Mouse (Mus musculus) bone marrow macrophage, adult 2 months (primary cell): ENCODE results near the gene Glp1r.

Source experiments
- CTCF ChIP-seq: IDR thresholded peaks from 2 replicates; pipeline ENCODE4 v1.5.1; 2012; ENCODE audit warnings: low read depth, mild to moderate bottlenecking, low read length, moderate library complexity
- POLR2A ChIP-seq: IDR thresholded peaks from 2 replicates; pipeline ENCODE4 v1.6.1; 2012; ENCODE audit warnings: mild to moderate bottlenecking, low read depth, low read length, borderline replicate concordance

DNA sequence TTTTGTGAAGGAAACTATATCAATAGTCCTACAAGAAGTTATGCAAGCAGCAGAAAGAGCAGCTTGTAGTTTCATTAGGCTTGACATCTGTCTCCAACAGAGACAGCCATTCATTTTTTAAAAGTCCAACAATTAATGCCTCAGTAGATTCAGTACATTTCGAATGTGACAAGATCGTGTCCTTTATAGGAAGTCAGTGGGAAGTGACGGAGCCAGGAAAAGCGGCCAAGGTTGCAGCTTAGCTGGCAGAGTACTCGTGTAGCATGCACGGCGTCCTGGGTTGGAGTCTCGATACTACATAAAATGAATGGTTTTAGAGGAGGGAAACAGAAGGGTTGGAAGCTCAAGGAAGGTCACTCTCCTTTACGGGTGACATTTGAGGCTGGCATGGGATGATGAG, 34.7 kb upstream of the Glp1r start:
- TF ChIP-seq CTCF = no peak
- no peak for TF ChIP-seq POLR2A
